Mouse (Mus musculus) megakaryocyte, adult 5-6 weeks (primary cell): ENCODE data around the gene Aire. TPM values are rescaled to one million over a fixed set of nuclear protein-coding genes. Genes with fewer than 3 reads are reported as not detected.
"Not testable (repeated sequence)": the region's sequence is repeated elsewhere in the genome, so short reads cannot be mapped to it uniquely, and the experiment has no call there.

Source experiments
- ATAC-seq: 2 replicates; pipeline ENCODE4 v1.8.0; 2016; ENCODE audit warnings: mild to moderate bottlenecking, inconsistent platforms; ENCODE audit not compliant: poor library complexity, severe bottlenecking
- total RNA-seq, 2 experiments: library from RNA; stranded (forward) in 1 of 2; stranded (reverse) in 1 of 2; fragments of 153-499, 151-499 nt in 1 of 2; fragments of 221-1000, 200-1000 nt in 1 of 2; gene quantifications; 2 replicates each; pipeline versions ENCODE4 v1.2.3 to v1.2.4; 2015 to 2017

Gene Aire
- total RNA-seq, 2 experiments from 2014 or later, result not detected

DNA sequence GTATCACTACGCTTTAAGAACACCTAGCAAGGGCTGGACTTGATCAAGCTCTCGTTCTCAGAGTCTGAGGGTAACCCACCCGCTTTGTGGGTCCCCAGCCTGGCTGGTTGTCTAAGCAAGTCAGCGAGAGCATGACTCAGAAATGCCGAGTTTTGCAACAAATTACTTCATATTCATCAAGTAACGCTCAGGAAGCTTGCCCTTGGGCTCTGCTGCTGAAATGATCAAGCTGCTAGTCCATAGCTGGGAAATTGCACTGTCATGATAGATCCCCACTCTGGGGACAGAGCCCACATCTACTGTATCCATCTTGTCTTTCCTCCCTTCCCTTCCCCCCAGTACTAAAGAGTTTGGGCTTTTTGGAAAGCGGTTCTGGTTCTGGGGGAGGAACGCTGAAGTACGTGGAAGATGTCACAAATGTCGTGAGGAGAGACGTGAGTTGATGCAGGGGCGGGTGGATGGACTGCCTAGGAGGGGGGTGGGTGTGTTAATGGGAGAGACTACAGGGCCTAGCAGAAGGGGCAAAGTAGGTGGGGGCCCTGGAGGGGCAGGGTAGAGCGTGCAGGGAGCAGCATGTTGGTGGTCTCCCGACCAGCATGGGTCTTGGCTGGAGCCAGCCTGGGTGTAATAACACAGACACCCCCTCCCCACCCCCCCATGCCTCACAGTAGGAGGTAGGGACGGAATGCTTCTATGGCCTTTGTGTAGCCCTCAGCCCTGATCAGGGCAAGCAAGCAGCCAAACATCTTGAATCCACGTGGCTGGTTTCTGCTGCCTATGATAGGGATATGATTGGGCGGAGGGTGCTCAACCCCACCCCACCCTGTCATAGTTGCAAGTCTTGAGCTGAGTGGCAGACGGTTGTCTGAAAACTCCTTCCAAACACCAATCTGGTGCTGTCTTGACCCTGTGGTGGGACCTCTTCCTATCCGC, 11.5 kb upstream of the Aire start:
- ATAC-seq, result peak; percentile 95

DNA sequence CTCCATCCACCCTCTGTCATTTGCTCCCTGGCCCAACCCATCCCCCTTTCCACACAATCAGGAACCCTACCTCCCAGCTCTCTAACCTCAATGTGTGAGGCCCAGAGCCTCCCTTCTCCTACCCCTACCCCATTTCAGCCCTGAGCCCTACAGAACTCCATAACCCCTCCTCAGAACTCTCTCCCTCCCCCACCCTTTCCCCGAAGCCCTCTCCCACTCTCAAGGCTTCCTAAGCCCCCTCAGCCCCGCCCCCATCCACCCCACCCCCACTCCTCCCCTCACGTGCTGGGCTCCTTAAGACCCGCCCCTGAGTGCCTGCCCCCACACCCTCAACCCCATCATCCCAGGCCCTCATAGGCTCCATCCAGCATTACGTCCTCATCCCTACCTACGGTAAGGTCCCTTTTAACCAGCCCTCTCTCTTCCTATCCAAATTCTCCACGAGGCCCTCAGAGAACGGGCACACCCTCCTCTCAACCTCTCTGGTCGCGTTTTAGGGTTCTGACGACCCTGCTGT, 6.2 kb upstream of the Aire start:
- no peak for ATAC-seq

DNA sequence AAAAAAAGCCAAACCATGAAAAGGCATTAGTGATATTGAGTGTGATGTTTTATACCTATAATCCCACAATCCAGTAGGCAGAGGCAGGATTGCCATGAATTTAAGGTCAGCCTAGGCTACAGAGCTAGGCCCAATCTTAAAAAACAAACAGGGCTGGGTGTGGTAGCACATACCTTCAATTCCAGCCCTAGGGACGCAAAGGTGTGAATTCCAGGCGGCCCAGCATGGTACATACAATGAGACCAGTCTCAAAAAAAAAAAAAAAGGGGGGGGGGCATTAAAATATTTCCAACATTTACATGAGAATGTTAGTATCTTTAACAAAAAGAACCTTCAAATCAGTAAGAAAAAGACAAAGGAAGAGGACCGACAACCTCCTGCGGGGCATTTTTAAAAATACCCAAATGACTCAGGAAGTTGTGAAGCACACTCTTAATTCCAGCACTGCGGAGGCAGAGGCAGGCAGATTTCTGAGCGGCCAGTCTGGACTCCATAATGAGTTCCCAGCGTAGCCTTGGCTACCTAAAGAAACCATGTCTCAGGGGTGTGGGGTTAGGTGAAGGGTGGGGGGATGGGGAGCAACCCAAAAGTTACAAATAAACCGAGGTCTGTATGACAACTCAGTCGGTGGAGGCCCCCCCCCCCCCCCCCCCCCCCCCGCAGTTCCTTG, 4.8 kb upstream of the Aire start:
- no peak for ATAC-seq

DNA sequence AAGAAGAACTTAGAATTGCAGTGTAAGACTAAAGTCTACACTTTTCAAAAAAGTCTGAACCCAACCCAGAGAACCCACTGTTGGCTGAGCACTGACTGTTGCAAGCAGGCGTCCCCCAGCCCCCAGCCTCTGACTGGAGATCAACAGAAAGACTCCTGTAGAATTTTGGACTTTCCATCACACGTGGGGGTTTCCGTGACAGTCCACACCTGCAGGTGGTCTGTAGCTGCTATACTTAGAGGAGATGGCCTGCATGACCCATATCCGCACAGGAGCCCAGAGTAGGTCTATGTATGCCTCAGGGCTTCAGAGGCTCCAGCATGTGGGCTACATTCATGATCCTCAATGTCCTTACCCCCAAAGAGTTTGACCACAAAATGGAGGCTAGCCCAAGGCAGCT, 3.0 kb upstream of the Aire start:
- no peak for ATAC-seq

DNA sequence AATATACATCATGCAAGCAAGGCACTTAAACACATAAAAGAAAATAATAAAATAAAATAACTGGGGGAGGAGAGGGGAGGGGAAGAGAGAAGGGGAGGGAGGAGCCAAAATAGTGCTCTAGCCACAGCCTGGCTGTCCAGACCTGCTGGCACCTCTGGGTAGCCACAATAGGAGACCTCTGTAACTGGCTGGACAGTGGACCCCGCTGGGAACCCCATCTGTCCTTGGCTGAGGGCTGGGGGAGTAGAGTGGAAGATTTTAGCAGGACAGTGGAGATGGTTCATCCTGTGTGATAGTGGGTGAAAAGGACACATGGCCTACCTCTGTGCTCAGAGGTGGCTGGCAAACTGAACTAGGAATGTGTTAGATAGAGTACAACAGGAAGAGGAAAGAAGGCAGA, 1.1 kb upstream of the Aire start:
- no peak for ATAC-seq

DNA sequence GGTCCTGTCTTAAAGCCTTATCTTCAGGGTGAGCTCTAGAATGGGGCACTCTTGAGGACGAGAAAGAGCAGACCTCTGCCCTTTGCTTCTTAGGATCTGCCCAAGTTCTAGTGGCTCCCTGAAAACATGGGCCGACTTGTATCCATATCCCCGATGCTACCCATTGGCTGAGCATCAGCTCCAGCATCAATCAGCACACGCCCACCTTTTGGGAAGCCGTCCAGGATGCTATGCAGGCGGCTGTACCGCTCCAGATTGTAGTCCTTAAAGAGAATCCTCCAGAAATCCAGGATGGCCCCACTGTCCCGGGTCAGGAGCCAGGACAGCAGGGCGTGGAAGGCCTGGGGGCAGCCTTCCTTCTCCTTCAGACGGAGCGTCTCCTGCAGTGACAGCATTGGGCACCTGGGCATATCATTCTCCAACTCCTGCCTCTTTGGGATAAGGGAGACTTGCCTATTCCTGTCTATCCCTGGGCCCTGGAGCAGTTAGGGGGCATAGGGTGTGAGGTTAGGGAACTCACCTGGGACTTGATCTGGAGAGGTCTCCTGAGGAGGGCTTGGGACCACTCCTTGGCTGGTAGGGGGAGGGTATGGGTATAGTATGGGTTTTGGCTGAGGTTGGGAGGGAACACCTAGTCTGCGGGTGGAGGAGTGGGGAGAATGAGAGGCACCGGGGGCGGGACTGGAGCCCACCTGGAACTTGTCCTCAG, 559 bp downstream of the Aire start:
- no peak for ATAC-seq

DNA sequence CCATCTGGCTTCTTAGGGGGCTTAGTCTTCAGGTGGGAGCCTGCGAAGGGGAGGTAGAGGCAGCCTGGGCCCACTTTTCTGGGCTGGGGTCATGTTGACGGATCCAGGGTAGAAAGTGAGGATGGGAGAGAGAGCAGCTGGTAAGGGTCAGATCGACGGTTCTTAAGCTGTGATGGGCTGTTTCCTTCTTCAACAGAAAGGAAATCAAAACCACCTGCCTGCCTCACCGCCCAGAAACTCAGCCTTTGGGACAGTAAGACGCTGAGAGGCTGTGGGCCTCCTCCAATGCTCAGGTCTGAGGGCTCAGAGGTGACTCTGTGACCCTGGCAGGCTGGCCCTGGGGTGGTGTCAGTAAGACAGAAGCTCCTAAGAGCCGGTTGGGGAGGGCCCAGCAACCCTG, 1.3 kb downstream of the Aire start:
- no peak for ATAC-seq

DNA sequence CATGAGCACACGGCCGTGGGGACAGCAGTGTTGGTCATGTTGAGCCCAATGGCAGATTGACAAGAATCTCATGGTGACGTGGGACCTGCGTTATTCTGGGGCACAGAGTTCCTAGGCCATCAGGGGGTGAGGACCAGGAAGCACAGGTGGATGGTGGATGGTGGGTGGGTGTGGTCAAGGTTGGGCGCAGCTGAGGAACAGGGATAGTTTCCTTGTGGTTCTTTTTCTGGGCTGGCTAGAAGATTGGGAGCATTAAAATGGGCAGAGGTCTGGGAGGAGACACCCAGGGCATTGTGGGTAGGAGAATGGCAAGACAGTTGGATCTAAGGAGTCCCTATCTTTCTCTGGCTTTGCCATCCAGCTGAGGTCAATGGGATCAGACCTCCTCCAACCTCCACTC, 1.8 kb downstream of the Aire start, which contains the start of gene Dnmt3l:
Gene Dnmt3l (plus strand): TSS at position 301 of the 400 bp plus-strand sequence.
- ATAC-seq, result no peak

DNA sequence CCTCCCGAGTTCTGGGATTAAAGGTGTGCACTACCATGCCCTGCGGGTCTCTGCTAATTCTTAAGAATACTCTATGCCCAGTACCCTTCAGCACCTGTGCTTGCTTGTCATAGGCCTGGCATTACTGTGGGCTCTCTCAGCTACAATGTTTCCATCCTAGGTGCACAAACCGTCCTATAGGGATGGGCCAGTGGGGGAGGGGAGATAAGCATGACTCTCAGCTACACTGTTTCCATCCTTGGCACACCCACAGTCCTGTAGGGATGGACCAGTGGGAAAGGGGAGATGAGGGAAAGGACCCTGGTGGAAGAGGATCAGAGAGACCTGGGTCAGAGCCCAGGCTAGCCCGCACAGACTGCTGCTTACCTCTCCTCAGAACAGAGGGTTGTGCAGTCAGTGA, 6.3 kb downstream of the Aire start:
- ATAC-seq, result no peak

DNA sequence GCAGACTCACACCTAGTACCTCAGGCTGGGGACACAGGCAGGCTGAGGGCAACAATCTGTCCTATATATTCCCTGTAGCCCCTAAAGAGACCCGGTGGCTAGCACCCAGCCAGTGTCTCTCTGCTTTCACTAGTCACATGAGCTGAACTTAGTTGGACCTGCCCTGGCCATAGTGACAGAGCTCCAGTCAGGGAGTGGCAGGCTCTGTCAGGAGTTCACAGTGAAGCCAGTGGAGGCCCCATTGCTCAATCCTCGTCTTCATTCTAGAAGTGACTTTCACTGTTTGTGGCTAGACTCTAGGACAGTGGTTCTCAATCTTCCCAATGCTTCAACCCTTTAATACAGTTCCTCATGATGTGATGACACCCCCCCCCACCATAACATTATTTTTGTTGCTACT, 11.4 kb downstream of the Aire start:
- peak; percentile 62 for ATAC-seq

DNA sequence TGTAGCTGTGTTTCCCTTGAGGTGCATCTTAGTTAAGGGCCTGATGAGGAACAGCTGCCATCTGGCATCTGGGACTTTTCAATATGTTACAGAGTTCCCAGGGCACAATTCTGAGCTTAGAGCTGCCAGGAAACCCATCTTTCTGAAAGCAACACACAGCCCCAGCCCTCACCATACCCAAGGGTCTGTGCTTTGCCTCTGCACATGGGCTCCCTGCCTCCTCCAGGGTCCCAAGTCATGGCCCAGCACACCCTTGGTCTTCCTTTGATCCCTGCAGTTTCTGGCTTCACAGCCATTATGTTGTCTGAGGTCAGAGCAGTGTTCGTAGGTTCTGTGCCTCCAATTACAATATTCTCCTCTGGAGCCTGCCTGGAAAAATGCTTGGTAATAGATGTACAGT, 14.3 kb downstream of the Aire start:
- no peak for ATAC-seq

DNA sequence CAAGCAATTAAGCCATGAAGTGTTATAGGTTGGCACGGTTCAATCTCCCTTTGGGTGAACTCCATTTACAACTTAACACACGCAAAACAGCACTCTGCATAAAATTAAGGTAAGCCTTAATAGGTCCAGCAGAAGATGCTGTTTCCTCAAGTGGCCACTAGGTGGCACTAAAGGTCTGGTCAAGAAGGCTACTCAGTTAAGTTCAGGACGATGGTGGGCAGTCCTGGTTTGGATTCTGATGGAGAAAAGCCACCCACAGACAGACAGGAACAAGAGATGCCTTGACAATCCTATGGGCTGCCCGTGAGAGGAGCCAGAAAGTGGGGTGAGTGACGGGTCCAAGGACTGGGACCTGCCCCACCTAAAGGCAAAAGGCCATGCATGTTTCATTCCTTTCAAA, 15.3 kb downstream of the Aire start:
- peak; percentile 93 for ATAC-seq

DNA sequence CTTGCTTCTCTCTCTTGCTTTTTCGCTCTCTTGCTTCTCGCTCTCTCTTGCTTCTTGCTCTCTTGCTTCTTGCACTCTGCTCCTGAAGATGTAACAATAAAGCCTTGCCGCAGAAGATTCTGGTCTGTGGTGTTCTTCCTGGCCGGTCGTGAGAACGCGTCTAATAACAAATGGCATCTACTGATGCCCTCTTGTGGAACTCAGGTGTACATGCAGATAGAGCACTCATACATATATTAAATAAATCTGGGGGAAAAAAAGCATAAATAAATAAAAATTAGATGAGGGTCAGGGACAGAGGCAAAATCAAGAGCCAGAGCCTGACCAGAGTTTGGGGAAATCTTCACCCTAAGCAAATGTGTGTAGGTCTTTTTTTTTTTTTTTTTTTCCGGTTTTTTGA, 18.0 kb downstream of the Aire start:
- ATAC-seq, result 0 out of 2 replicates have a peak, but pooled peaks have one; percentile 40

DNA sequence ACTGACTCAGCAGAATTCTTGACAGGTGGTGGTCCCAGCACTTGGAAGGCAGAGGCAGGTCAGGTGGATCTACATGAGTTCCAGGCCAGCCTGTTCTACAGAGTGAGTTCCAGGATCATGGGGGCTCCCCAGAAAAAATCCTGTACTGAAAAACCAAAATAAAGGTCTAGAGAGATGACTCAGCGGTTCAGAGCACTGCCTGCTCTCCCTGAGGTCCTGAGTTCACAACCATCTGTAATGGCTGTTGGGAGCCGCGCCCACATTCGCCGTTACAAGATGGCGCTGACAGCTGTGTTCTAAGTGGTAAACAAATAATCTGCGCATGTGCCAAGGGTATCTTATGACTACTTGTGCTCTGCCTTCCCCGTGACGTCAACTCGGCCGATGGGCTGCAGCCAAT, 23.4 kb downstream of the Aire start:
- not testable (repeated sequence) for ATAC-seq

DNA sequence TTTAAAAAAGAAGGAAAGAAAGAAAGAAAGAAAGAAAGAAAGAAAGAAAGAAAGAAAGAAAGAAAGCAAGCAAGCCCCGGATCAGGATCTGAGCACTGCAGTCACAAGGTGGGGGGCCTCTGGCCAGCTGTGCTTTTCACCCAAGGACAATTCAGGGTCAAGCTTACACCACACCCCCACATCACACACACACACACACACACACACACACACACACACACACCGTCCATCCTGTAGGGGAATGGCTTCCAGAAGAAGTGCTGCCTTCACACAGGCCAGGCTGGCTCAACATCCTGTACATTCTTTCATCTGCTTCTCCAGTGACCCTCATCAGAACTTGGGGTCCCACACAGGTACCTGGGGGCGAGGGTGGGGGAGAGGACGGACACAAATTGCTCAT, 24.1 kb downstream of the Aire start:
- no peak for ATAC-seq

DNA sequence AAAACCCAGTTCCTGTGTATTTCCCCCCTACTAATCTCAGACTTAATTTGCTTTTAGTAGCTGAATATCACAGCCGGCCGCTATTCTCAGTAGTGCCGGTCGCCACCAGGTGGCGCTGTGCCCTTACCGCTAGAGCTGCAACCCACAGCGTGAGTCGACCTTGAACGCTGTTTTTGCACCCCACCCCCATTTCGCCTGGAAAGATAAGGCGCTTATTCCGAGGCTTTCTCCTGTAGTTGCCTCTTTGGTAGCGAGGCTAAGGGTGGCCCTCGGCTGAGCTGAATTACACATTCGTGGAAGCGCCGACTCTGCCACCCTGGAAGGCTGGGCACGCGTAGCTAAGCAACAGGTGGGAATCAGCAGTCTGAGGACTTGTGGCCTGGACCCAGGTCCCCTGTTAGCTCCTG, 24.6 kb downstream of the Aire start:
- ATAC-seq, result peak; percentile 90

DNA sequence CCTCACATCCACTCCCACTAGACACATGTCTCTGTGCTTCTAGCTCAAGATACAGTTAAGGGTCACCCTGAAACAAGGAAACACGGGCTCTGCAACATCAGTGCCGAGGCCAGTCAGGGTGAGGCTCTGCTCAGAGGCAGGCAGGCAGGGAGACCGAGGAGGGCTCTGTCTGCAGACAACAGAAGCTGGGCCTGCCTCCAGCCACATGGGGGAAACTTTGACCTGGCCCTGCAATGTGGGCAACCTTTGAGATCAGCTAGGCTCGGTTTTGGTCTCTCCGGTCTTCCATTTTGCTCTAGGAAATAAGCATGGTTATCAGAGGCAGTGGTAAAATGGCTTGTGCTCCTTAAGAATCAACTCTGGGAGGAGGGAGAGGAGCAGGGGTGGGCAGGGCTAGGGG, 27.0 kb downstream of the Aire start:
- no peak for ATAC-seq

DNA sequence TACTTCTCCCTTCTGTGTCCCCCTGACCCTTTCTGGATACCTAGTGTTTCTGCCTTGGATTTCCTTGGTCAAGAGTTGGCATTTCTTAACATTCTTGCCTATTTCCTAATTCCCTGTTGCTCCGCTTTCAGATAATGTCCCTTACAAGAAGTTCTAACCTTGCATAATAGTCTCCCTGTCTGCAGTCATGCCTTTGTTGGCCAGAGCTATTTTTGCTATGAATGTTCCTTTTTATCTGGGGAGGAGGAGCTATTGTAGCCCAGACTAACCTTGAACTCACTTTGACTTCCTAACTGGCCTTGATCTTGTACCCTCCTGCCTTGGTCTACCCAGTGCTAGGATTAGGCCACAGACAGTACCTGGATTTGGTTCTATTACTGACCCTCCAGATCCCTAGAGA, 27.9 kb downstream of the Aire start:
- peak; percentile 69 for ATAC-seq

DNA sequence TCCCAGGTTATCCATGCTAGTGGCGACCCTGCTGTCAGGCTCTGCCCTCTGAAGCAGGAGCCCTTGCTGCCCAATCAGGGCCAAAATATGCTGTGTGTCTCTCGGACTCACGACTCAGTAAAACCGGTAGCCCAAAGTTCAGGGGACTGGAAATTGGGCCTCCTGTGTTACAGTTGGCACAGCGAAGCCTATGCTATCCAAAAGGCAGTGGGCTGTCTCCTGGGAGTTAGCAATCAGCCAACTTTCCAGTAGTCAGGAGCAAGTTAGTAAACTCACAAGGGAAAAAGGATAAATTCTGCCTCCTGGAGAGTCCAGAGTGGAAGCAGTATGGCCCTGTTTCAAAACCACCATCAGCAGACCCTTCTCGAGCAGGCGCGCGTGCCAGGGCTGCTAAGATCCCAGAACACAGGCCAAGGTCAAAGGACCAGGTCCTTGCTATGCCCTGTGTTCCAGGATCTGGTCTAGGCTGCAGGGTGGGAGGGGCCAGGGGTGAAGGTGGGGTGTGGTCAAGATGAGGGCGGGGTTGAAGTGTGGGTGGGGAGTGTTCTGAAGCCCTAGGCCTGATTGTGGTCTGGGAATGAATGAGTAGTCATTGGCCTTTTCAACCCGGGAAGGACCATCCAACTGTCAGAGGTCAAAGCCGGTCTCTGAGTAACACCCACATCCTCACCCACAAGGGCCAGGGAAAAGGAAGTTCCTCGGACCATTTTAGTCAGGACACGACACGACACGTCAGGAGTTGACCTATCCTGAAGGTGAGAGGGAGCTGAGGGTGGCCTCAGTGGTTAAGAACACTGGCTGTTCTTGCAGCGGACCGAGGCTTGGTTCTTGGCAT, 30.5 kb downstream of the Aire start:
- no peak for ATAC-seq

DNA sequence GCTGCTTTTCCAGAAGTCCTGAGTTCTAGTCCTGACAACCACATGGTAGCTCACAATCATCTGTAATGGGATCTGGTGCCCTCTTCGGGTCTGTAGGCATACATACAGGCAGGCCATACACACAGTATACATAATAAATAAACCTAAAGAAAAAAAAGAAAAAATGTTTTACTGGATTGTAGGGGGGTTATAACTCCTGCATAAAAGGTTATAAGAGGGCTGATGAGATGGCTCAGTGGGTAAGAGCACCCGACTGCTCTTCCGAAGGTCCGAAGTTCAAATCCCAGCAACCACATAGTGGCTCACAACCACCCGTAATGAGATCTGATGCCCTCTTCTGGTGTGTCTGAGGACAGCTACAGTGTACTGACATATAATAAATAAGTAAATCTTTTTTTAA, 32.3 kb downstream of the Aire start:
- not testable (repeated sequence) for ATAC-seq
